Mouse (Mus musculus) heart, postnatal 36 days (tissue): ENCODE measurements around the gene Muc16. TPM values are rescaled to one million over a fixed set of nuclear protein-coding genes. Genes with fewer than 3 reads are reported as not detected.
A peak's percentile ranks its signal among the peaks of the same experiment; 100 is the strongest.

Experiments used
- DNase-seq, 2 experiments: peaks; one replicate each; pipeline ENCODE4 v3.0.0; 2021 to 2022
- intact Hi-C: fragments of 180-260 bp; cut with DNase I; formaldehyde crosslinking; loops from one replicate; pipeline ENCODE4 v1.15.1; 2025
- microRNA-seq, 2 experiments: library from miRNA; unstranded; fragments of <30 nt; microRNA quantifications; one replicate each; pipeline ENCODE4 v1.2.0; 2021; ENCODE audit warnings: borderline number of aligned reads in 2 of 2
- total RNA-seq, 2 experiments: library from RNA; stranded (reverse); gene quantifications; 2 replicates each; pipeline ENCODE4 v1.2.3; 2021

Muc16 gene
- 1 to 10 TPM; 4.0 to 8.4 TPM for total RNA-seq

GRCm38 (mm10) chr9:18674480-18675154 lies at the start of gene Muc16:
Gene Muc16, minus strand, starts transcription at chr9:18674530.
- intact Hi-C loops: no loop called here
- no peak for DNase-seq

DNA sequence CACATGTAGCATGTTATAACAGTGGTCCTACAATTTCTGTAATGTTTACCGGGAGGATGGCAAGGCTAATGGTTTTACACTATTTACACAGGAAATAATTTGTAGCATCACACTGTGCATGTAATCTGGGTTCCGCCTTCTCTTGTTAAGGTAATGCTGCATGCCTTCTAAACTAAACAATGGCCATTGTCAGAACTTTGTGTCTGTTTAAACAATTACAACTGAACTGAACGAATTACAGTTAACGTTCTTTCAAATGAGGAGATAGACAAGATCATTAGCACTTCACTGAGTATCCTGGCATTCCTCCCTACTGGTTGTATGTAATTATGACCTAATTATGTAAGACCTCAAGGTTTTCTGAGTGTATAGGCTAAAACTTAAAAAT lies 48.4 kb upstream of the Muc16 start:
- DNase-seq: no peak
- intact Hi-C loops: no loop called here

DNA sequence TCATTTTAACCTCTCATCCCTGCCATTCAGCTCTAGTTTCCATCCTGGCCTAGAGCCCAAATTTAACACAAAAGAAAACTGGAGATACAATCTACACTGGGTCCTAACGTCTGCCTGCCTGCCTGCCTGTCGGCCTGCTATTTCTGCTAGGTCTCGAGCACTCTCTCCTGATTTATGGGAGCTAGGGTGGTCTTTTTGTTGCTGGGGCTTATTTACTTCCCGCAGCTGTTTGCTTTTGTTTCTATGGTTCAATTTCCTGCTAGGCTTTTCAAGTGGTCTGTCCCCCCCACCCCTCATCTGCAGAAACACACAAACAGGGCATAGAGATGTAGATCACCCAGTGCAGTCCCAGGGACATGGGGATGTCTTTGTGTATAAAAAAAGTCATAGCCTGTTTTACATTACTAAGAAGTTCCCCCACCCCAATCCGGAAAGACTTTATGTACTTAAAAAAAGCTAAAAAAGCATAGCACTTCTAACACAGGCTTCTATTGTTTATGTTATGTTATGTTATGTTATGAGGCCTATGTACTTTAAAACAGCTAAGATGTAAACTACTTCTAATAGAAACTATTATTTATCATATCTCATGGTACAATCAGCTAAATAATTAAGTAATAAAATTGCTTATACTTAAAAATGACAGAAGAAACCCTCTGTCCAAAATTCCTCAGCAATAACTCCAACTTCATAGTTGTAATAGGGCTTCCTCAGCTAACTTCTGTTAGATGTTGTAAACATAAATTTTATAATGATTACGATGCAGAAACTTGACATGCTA lies 47.8 kb upstream of the Muc16 start:
- intact Hi-C loops: no loop called here
- DNase-seq: no peak

- intact Hi-C loops: no loop called here
- no peak for DNase-seq
Measured at GRCm38 (mm10) chr9:18721011-18721410, 46.7 kb upstream of the Muc16 start.

- intact Hi-C loops: no loop called here
- no peak for DNase-seq
Measured at GRCm38 (mm10) chr9:18705628-18706027, 31.3 kb upstream of the Muc16 start.

GRCm38 (mm10) chr9:18598366-18598765 lies 76.0 kb downstream of the Muc16 start:
- DNase-seq: no peak
- intact Hi-C loops: no loop called here

DNA sequence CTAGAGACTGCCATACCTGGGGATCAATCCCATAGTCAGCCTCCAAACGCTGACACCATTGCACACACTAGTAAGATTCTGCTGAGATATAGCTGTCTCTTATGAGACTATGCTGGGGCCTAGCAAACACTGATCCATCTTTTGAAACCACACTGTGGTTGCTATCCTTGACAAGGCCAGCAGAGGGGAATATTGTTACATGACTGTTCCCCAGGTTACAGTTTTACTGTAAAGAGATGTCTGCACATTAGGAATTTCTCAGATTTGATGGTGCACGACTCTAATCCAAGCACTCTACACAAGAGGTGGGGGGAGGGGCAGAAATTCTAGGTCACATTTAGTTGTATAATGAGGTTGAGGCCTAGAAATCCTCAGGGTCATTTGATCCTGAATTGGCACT lies 166.2 kb downstream of the Muc16 start:
- intact Hi-C loops: no loop called here
- DNase-seq: no peak

GRCm38 (mm10) chr9:18478168-18478567 lies 196.2 kb downstream of the Muc16 start, which contains the start of the genes Zfp558 and Mbd3l1:
Gene Zfp558, minus strand, starts transcription at chr9:18478268.
Gene Mbd3l1, plus strand, starts transcription at chr9:18478359.
- DNase-seq: no peak

GRCm38 (mm10) chr9:18473324-18474128 lies 200.8 kb downstream of the Muc16 start:
- intact Hi-C loops: loop anchor here (5.0 kb wide), 1 partner anchor 181 kb away; the partner anchor contains the start of gene Chordc1
- DNase-seq: peak; percentile 74

More at GRCm38 (mm10) chr9:18478168-18478567, 196.2 kb downstream of the Muc16 start, which contains the start of the genes Zfp558 and Mbd3l1:
- intact Hi-C loops: no loop called here

GRCm38 (mm10) chr9:18468005-18468404 lies 206.3 kb downstream of the Muc16 start:
- no peak for DNase-seq
- intact Hi-C loops: no loop called here

- intact Hi-C loops: no loop called here
- no peak for DNase-seq
Measured at GRCm38 (mm10) chr9:18467350-18467749, 207.0 kb downstream of the Muc16 start.

DNA sequence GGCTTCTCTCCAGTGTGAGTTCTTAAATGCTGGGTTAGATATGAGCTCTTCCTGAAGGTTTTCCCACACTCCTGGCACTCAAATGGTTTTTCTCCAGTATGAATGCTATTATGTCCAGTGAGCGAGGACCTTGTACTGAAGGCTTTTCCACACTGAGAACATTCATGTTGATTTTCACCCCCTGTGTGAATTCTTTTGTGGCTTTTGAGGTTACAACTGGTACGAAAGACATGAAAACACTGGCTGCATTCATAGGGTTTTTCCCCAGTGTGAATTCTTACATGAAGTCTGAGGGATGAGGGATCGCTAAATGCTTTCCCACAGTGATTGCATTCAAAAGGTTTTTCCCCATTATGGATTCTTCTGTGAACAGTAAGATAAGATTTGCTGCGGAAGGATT lies 217.8 kb downstream of the Muc16 start:
- intact Hi-C loops: no loop called here

More for the DNA sequence above, 217.8 kb downstream of the Muc16 start:
- no peak for DNase-seq

Small RNA genes within 50 kb of the gene (microRNA-seq; reads per million reads assigned to microRNA genes)
- gene Gm22854: 0 reads per million in 2 experiments

Other genes starting within 250 kb of the Muc16 start
- not detected for gene Mbd3l2, start 243.9 kb downstream of the Muc16 start, total RNA-seq
- 1 to 10 TPM; 1.2 to 1.5 TPM for gene Zfp558, start 196.3 kb downstream of the Muc16 start, total RNA-seq
- not detected for gene Mbd3l1, start 196.2 kb downstream of the Muc16 start, total RNA-seq
- not detected for gene Olfr24, start 89.5 kb upstream of the Muc16 start, total RNA-seq
- gene Olfr828, start 145.0 kb upstream of the Muc16 start, total RNA-seq: not detected
- not detected for gene Olfr829, start 180.4 kb upstream of the Muc16 start, total RNA-seq
- gene Olfr830, start 200.2 kb upstream of the Muc16 start, total RNA-seq: not detected